Mouse (Mus musculus) mouse embryonic stem cell (cell line): ENCODE results near the gene Iqcb1.

Experiments
- in situ Hi-C, 2 experiments: fragments of 300-500 bp; cut with MboI; formaldehyde crosslinking; loops; 1 replicate in 1 of 2; 3 replicates in 1 of 2; pipeline ENCODE4 v1.14.3; 2019 to 2020; ENCODE audit warnings: low sequenced_read_pairs in 2 of 2, low pct_unique_long_range_greater_than_20kb in 1 of 2, mixed read lengths in 1 of 2; ENCODE audit not compliant: unreplicated experiment in 1 of 2

Iqcb1 gene

DNA sequence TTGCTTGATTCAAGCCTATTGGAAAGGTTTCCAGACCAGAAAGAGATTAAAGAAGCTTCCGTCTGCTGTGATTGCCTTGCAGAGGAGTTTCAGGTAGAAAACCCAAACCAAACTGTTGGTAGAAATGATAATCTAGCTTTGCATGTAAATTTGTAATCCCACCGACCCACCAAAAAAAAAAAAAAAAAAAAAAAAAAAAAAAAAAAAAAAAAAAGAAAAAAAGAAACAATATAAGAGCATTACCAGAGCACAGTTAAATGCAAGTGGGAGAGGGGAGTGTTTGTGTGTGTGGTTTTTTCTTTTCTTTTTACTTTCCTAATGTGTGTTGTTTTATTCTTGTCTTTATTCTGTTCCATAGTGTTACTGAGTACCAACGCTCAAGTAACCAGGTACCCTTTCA lies 23.0 kb downstream of the Iqcb1 start:
- in situ Hi-C loops: no loop called here

DNA sequence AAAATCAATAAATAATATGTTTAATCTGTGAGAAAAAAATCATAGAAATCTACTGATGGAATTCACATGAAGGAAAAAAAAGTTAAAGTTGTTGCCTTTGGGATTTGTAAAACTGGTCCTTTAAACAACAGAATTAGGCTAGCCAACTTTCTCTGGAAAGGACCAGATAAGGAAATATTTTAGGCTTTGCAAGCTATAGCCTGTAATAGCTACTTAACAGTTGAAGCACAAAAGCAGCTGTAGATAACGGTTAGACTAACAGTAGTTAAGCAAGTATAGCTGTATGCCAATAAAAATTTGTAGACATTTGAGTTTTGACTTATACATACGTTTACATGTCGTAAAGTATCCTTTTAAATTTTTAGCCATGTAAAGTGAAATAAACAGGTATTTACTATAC lies 35.4 kb downstream of the Iqcb1 start:
- in situ Hi-C loops: no loop called here

DNA sequence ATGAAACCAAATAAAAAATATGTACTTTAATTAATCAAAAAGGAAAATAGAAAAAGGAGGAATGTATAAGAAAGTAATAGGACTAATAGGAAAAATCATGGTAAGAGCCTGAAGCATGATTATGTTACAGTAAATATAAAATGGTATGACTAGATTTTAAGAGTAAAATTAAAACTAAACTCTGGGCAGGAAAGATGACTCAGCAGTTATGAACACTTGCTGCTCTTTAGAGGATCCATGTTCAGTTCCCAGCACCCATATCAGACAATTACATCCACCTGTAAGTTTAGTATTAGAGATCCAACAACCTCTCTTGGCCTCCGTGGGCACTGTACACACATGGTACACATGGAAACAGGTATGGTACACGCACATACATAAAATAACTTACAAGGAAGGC lies 41.3 kb downstream of the Iqcb1 start:
- in situ Hi-C loops: no loop called here

DNA sequence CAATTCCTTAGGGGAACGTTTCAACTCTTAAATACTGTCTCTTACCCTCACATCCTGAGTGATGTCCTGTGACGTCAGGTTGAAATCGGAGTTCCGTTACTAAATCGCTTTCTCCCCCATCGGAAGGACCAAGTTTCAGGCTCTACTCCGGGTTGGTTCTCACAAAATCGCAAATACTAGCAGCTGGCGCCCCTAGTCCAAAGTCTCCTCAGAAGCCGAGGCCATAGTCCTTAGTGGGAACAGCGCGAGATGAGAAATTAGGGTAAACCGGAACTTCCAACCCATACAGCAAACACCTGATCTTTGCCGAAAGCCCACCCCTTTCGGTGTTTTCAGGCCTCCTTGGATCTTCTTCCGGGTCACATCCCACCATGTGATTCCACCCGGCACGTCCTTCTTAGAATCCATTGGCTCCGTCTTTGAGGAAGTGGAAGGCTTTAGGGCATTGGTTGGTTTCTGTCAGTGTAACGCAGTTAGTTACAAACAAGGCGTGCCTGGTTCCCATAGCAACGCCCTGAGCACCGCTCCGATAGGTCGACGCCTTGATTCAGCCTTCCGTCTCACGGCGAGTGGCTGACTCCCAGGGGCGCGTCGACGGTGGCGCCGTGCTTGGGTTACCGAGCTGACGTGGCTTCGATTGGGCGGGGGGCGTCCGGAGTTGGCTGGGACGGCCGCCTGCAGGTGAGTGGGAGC lies 46.5 kb downstream of the Iqcb1 start, which contains the start of the genes Eaf2 and Golgb1:
TSS of gene Eaf2 (minus strand) at position 421 of the 693 bp plus-strand sequence.
TSS of gene Golgb1 (plus strand) at position 558 of the 693 bp plus-strand sequence.
- in situ Hi-C loops: no loop called here

DNA sequence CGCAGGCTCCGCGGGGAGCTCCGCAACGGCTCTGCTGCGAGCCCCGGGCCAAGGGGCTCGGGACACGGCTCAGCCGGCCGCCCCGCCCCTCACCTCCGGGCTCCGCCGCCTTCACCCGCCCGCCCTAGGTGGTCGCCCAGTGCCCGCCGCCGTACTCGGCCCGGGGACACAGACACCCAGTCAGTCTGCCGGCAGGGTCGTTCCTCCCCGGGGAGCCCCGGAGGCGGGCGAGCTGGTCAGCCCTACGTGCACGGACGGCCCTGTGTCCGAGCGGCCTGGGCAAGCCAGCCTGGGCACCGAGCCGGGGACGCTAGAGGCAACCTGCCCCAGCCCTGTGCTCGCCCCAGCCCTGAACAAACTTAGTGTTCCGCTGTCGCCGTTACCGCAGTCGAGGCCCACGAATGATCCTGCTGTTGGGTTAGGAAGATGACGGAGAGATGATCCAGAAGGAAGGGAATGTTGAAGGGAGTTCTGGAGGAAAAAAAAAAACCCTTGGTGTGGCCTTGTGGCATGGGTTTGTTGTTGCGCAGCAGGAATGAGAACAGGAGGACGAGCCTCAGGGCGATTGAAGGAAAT lies 47.2 kb downstream of the Iqcb1 start:
- in situ Hi-C loops: no loop called here

DNA sequence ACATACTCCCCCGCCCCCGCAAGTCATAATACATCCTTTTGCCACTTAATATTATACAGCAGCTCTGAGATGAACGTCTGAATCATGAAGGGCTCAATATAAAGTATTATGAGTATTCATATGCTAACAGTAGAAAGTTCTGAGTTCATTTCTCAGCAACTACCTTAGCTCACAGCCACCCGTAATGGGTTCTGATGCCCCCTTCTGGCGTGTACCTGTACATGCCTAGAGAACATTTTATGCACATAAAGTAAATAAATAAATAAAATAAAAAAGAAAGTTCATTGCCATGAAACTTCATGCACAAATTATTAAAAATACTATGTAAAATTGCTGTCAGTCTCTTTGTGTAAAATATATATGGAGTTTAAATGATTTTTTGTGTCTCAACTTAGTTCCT lies 49.1 kb downstream of the Iqcb1 start:
- in situ Hi-C loops: no loop called here

DNA sequence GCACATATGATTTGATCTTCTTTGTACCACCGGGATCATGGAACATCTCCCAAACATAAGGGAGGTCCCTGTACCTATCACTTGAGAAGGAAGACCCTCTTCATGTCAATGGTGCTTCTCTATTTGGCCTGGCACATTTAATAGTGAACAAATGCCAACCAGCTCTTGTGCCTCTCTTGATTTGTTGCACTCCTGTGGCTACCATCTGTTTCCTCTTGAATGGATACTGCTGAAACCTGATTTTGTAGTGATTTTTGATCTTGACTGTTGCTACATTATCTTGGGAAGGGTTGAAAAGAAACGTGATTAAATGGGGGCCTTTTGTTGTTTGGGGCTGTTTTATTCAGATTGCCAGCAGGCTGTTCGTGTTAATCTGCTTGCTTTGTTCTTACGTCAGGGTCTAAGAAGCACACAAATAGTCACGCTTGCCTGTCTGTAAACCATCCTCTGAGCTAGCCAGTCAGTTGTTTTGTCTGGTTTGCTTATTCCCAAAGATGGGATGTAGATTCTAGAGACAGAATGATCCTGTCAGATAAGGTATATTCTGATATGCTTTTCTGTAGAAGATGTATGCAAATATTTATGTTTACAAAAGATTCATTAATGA lies 54.7 kb downstream of the Iqcb1 start:
- in situ Hi-C loops: no loop called here

DNA sequence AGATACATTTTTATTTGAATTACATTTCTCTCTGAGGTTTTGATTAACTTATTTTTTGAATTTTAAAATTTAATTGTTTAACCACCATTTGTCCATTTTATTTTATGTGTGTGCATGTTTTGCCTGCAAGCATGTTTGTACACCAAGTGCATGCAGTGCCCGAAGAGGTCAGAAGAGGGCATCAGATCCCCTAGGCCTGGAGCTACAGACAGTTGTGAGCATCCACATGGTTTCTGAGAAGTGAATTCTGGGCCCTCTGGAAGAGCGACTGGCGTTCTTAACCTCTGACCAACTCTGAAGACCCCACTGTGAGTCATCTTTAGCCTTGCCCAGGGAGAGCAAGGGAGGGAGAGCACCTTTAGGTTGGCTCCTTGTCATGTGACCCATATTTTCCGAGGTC lies 56.7 kb downstream of the Iqcb1 start:
- in situ Hi-C loops: no loop called here

DNA sequence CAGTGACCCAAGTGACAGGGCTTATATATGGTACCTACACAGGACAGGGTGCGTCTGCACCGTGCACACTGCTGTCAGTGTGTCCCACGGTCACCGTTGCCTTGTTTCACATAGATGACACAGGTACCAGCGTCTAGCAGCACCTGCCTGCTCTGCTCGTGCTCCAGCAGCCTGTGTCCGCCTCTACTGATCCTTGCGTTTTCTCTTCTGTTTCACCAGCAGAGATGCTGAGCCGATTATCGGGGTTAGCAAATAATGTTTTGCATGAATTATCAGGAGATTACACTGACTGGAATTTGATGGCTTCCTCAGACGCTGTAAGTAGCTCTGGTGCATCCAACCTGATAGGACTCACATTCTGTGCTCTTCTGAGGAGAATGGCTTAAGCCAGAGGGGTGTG lies 57.7 kb downstream of the Iqcb1 start:
- in situ Hi-C loops: no loop called here

DNA sequence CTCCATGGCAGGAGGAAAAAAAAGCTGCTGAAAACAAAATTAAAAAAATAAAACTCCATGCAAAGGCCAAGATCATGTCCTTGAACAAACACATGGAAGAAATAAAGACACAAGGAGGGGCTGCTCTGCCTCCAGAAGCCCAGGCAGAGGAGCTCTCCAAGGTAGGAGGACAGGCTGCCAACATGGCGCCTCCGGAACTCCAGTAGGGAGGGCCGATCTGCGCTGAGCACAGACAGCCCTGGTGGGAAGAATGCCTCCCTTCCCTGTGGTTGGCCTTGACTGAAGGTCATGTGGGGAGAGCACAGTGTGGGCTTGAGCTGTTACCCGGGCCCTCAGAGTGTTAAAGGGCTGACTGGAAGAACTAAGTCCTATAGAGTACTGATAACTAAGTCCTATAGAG lies 59.4 kb downstream of the Iqcb1 start:
- in situ Hi-C loops: no loop called here

DNA sequence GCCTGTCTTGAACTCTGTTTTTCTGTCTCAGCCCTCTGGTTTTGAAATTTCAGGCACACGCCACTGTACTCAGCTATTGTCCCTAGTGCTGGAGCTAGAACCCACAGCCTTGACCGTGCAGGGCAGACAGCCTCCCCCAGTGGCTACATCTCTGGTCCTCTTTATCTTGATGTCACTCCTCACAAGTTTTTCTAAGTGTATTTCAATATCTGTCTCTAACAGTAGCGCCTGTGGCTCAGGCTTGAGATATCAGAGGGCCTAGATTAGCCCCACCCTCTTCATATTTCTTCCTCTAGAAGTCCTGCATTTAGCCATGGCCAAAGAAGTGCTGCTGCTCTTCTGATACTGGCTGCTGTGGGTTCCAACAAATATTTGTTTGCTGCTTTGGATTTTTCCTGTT lies 62.4 kb downstream of the Iqcb1 start:
- in situ Hi-C loops: no loop called here

DNA sequence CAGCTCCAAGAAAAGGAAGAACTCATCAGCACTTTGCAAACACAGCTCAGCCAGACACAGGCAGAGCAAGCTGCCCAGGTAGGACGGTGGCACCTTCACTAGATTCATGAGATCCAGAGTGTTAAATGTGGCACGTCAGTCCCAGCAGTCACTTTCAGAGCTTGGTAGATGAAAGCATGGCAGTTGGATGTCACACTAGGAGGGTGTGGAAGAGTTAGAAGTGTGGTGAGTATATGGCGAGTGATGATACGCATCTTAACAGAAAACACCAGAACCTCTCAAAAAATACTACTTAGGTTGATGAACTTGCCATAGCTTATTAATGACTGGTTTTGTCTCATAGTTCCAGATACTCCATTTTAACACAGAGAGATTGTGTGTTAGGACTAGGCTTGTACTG lies 63.2 kb downstream of the Iqcb1 start:
- in situ Hi-C loops: no loop called here

DNA sequence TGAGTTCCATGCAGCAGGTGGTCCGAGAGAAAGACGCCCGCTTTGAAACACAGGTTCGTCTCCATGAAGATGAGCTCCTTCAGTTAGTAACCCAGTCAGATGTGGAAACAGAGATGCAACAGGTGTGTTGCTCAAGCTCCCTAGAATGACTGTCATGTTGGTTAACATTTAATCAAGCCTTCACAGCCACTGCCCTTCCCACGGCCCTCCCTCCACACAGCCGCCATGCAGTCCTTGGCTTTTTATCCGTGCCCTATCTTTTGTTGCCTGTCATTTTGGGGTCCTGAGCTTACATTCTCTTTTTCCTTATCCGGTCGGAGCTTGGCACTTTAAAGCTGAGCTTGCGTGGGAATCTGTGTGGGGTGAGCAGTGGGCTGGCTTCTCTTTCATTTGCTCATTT lies 65.1 kb downstream of the Iqcb1 start:
- in situ Hi-C loops: no loop called here

DNA sequence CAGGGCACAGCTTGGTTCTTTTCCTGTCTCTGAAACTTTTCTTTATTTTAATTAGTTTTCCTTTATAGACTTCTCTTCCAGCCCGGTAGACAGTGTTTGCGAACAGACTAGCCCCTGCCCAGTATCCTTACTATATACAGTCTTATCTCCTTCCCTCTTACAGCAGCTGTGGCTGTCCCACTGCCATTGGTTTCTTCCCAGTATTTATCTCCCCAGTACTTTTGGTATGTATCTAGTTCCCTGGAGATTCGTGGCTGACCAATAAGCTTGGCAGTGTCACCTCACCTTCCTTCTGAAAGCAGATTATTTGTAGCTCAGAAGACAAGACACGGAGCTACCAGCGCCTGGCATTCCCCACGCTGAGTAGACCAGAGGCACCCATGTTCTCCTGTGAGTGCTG lies 68.5 kb downstream of the Iqcb1 start:
- in situ Hi-C loops: no loop called here

DNA sequence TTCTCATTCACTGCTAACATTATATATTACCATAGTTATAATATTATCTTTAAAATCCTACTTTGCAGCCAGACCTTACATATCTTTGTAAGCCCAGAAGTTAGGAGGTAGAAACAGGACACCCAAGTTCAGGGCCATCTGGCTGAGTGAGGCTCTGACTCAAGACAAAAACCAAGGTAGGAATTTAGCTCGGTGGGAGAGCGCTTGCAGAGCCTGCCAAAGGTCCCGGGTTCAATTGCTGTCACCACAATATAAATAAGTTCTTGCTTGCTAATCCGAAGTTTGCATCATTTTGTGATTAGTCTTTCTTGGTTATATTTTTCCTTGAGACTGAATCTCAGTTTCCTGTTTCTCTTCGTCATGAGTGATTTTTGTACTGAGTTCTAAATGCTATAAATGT lies 75.0 kb downstream of the Iqcb1 start:
- in situ Hi-C loops: no loop called here

DNA sequence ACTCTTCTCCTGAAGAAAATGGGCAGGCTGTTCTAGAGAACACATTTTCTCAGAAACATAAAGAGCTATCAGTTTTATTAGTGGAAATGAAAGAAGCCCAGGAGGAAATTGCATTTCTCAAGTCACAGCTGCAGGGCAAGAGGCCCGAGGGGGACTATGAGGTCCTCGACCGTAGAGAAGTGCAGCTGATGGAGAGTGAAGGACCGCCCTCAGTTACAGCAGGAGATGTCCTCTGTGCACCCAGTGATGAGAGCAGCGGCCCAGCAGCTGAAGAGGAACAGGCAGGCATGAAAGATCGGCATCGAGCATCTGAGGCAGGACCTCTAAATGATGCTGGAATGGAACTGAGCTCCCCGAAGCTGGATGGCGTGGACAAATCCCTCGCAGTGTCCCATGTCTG lies 83.7 kb downstream of the Iqcb1 start:
- in situ Hi-C loops: no loop called here

DNA sequence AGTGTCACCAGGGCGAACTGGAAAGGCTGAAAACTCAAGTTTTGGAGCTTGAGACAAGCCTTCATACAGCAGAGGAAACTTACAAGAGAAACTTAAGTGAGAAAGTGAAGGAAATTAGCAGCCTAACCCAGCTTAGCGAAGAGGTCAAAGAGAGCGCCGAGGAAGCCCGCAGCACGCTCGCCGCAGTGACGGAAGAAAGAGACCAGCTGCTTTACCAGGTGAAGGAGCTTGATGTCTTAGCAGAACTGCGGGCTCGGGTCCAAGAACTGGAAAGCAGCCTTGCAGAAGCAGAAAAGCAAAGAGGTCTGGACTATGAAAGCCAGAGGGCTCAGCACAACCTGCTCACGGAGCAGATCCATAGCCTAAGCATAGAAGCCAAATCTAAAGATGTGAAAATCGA lies 84.1 kb downstream of the Iqcb1 start:
- in situ Hi-C loops: no loop called here

DNA sequence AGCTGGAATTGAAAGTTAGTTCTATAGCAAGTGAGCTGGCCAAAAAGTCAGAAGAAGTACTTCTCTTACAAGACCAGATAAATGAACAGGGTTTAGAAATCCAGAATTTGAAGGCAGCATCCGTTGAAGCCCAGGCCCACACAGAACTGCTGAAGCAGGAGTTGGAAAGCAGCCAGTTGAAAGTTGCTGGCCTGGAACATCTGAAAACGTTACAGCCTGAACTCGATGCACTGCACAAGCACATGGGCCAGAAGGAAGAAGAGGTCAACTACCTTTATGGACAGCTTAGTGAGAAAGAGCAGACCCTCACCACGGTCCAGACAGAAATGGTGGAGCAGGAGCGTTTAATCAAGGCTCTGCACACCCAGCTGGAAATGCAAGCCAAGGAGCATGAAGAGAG lies 86.0 kb downstream of the Iqcb1 start:
- in situ Hi-C loops: no loop called here

DNA sequence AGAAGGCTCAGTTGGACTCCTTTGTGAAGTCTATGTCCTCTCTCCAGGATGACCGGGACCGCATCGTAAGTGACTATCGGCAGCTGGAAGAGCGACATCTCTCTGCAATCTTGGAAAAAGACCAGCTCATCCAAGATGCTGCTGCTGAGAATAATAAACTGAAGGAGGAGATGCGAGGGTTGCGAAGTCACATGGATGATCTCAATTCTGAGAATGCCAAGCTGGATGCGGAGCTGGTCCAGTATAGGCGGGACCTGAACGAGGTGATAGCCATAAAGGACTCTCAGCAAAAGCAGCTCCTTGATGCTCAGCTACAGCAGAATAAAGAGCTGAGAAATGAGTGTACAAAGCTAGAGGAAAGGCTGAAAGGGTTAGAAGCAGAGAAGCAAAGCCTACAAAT lies 90.3 kb downstream of the Iqcb1 start:
- in situ Hi-C loops: no loop called here

DNA sequence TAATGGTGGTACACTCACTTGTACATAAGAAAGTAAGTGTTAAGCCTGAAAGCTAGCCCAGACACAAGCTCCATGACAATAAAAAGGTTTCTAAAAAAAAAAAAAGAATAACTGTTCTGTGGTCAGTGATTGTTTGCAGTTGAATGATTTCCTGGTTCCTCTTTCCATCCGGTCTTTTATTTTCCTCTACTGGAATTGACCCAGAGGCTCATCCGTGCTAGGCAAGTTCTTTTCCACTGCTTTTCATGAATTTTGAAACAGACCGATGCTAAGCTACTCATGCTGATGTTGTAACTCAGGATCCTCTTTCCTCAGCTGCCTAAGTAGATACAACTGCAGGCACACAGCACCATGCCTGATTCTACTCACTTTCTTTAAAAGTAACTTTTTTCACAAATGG lies 92.2 kb downstream of the Iqcb1 start:
- in situ Hi-C loops: no loop called here
